ENCODE assay signal across 16 mouse cellular contexts in the genomic region with DNA sequence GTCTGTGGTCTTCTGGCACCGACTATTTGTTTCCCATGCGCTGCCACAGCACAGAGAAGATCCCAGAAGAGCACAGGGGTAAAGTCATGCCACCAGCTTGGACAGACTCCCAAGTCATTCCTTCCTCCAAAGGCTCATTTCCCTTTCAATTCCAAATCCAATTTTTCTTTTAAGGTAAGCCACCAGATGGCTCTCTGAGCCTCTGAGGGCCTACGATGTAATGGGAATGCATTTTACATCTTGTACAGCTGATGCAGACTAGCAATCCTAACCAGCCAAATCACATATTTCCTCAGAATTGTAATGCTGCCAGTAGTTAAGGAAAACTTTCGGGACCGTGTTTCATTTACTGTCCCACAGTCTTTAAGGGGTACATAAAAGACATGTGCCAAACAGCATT.
DNase-seq lines count a peak whose midpoint lies in the region; ATAC-seq and TF ChIP-seq lines count a peak whose summit lies in the region.
"Had no signal": no experiment of that assay in that cellular context is flagged by ENCODE, and none has a peak within 500 bp of the region (broad histone marks: within the 10 kb centered on the region; RNA-seq: fewer than 3 reads in every experiment).

No protein-coding gene starts in this region.

- H3K9me3 ChIP-seq in forebrain, postnatal 0 days (ENCODE audit: low read length), result no peaks in the 10 kb centered on the region
- H3K9me3 ChIP-seq in forebrain, embryonic 10.5 days, result no peaks in the 10 kb centered on the region
- H3K9me3 ChIP-seq in stomach, postnatal 0 days (ENCODE audit: control insufficient read depth, low read length), result no peaks in the 10 kb centered on the region
- H3K9me3 ChIP-seq: hindbrain, embryonic 10.5 days; limb, embryonic 10.5 days; liver, embryonic 12.5 days; neural tube, embryonic 13.5 days had no signal

- ATAC-seq in forebrain, postnatal 0 days, result 0 out of 2 replicates have a peak, but pooled peaks have one; percentile 20
- no peak for ATAC-seq in stomach, postnatal 0 days (ENCODE audit: low FRiP score, low TSS enrichment)
- ATAC-seq: liver, embryonic 12.5 days had no signal

- H3K4me2 ChIP-seq in forebrain, postnatal 0 days (ENCODE audit: low read depth), result no peak overlapping the region
- H3K4me2 ChIP-seq in stomach, postnatal 0 days (replicated peaks; ENCODE audit: low read depth), result no peak overlapping the region
- H3K4me2 ChIP-seq: liver, embryonic 12.5 days; neural tube, embryonic 13.5 days had no signal

- H3K36me3 ChIP-seq in forebrain, postnatal 0 days (ENCODE audit: insufficient read depth), result no peaks in the 10 kb centered on the region
- H3K36me3 ChIP-seq in forebrain, embryonic 10.5 days (replicated peaks), result no peaks in the 10 kb centered on the region
- H3K36me3 ChIP-seq in stomach, postnatal 0 days (ENCODE audit: control insufficient read depth, insufficient read depth, low read length), result no peaks in the 10 kb centered on the region
- H3K36me3 ChIP-seq: hindbrain, embryonic 10.5 days; limb, embryonic 10.5 days; liver, embryonic 12.5 days; neural tube, embryonic 13.5 days had no signal

- no peak overlapping the region for H3K4me3 ChIP-seq in forebrain, postnatal 0 days (ENCODE audit: low read depth, low read length)
- H3K4me3 ChIP-seq in forebrain, embryonic 10.5 days, result no peak overlapping the region
- H3K4me3 ChIP-seq in stomach, postnatal 0 days (ENCODE audit: low read depth, low read length), result no peak overlapping the region
- H3K4me3 ChIP-seq: erythroblast, embryonic 14.5 days; hindbrain, embryonic 10.5 days; limb, embryonic 10.5 days; liver, embryonic 12.5 days; neural tube, embryonic 13.5 days had no signal

- H3K27ac ChIP-seq in forebrain, postnatal 0 days (ENCODE audit: low read depth, low read length), result no peak overlapping the region
- H3K27ac ChIP-seq in forebrain, embryonic 10.5 days, result no peak overlapping the region
- no peak overlapping the region for H3K27ac ChIP-seq in stomach, postnatal 0 days (replicated peaks)
- H3K27ac ChIP-seq: hindbrain, embryonic 10.5 days; limb, embryonic 10.5 days; liver, embryonic 12.5 days; neural tube, embryonic 13.5 days had no signal

- H3K27me3 ChIP-seq in forebrain, postnatal 0 days (ENCODE audit: insufficient read depth, low read length), result no peaks in the 10 kb centered on the region
- H3K27me3 ChIP-seq in forebrain, embryonic 10.5 days (ENCODE audit: poor library complexity, severe bottlenecking), result no peaks in the 10 kb centered on the region
- H3K27me3 ChIP-seq in stomach, postnatal 0 days (ENCODE audit: control insufficient read depth, insufficient read depth, low read length), result no peaks in the 10 kb centered on the region
- H3K27me3 ChIP-seq: liver, embryonic 12.5 days; neural tube, embryonic 13.5 days had no signal

- H3K9ac ChIP-seq in forebrain, postnatal 0 days, result no peak overlapping the region
- H3K9ac ChIP-seq in stomach, postnatal 0 days (ENCODE audit: low read length), result no peak overlapping the region
- H3K9ac ChIP-seq: liver, embryonic 12.5 days; neural tube, embryonic 13.5 days had no signal

- TF ChIP-seq EP300 in stomach, postnatal 0 days (optimal IDR thresholded peaks at IDR 0.05), result no peak

- WGBS in forebrain, postnatal 0 days, result 43% methylated on average over 5 of the region's 5 CpGs
- WGBS in forebrain, embryonic 10.5 days, result 90% methylated on average over 5 of the region's 5 CpGs
- 68% methylated on average over 5 of the region's 5 CpGs for WGBS in stomach, postnatal 0 days

- no peaks in the 10 kb centered on the region for H3K4me1 ChIP-seq in forebrain, postnatal 0 days (ENCODE audit: insufficient read depth)
- H3K4me1 ChIP-seq in forebrain, embryonic 10.5 days, result no peaks in the 10 kb centered on the region
- H3K4me1 ChIP-seq in stomach, postnatal 0 days (replicated peaks; ENCODE audit: control insufficient read depth, insufficient read depth), result no peaks in the 10 kb centered on the region
- H3K4me1 ChIP-seq: hindbrain, embryonic 10.5 days; limb, embryonic 10.5 days; liver, embryonic 12.5 days; neural tube, embryonic 13.5 days had no signal

- peak; percentile 50 for TF ChIP-seq CTCF in forebrain, postnatal 0 days (IDR thresholded peaks at IDR 0.05; ENCODE audit: low read depth)
- peak; percentile 40 for TF ChIP-seq CTCF in stomach, postnatal 0 days (IDR thresholded peaks at IDR 0.05; ENCODE audit: low read depth)

- intact Hi-C loops in left cerebral cortex, postnatal 14 days (cut with DNase I), result no loop called here
- intact Hi-C loops in left cerebral cortex, postnatal 4 days (cut with DNase I), result no loop called here

- DNase-seq in forebrain, postnatal 0 days, result peak; percentile 62
- DNase-seq in forebrain, embryonic 10.5 days (ENCODE audit: extremely low spot score, low spot score), result no peak
- peak; percentile 14 to 26 for DNase-seq in left cerebral cortex, postnatal 14 days (ENCODE audit: low spot score in 2 of 2)
- DNase-seq in left cerebral cortex, postnatal 4 days, result no peak
- peak; percentile 7 for DNase-seq in cerebellum, adult 11-12 months
- DNase-seq in stomach, postnatal 0 days (ENCODE audit: low spot score), result no peak
- DNase-seq in adipocyte (ENCODE audit: low spot score), result no peak
- DNase-seq: adrenal gland, adult 2 months; B cell, adult 2 months; kidney, postnatal 14 days; thymus, postnatal 25 days had no signal

Comparison
In these comparisons a context has a peak if more than half of its experiments do, and no peak if none do; other contexts are left out.
1. DNase-seq: peak in forebrain, postnatal 0 days (single experiment), left cerebral cortex, postnatal 14 days (2 of 2) and cerebellum, adult 11-12 months (single experiment); none in forebrain, embryonic 10.5 days (single experiment), left cerebral cortex, postnatal 4 days (single experiment), stomach, postnatal 0 days (single experiment) and adipocyte (single experiment).